Mouse (Mus musculus) MEL (cell line): ENCODE measurements around the gene Bbof1. TPM values are rescaled to one million over a fixed set of nuclear protein-coding genes. Genes with fewer than 3 reads are reported as not detected.

Experiments used
- DNase-seq: peaks from one replicate; pipeline ENCODE4 v3.0.0; 2011; ENCODE audit warnings: low read depth, low spot score
- H3K27ac ChIP-seq: 2 replicates; pipeline ENCODE4 v1.5.1; 2012; ENCODE audit warnings: low read depth, mild to moderate bottlenecking, control low read depth, low read length, moderate library complexity; ENCODE audit not compliant: control insufficient read depth
- H3K27me3 ChIP-seq, 2 experiments: fragments of 150-350 bp in 1 of 2; sonication (generic) in 1 of 2; 2 replicates each; pipeline ENCODE4 v1.6.1; 2012; ENCODE audit warnings: low read length in 2 of 2, mild to moderate bottlenecking in 2 of 2, improper control_type of control experiment in 1 of 2, moderate library complexity in 1 of 2; ENCODE audit not compliant: insufficient read depth in 2 of 2, control insufficient read depth in 1 of 2
- H3K36me3 ChIP-seq, 2 experiments: 2 replicates each; pipeline ENCODE4 v1.6.1; 2012 to 2014; ENCODE audit warnings: low read length in 2 of 2, improper control_type of control experiment in 1 of 2, inconsistent platforms in 1 of 2, mild to moderate bottlenecking in 1 of 2; ENCODE audit not compliant: insufficient read depth in 2 of 2, control insufficient read depth in 1 of 2
- H3K4me1 ChIP-seq, 2 experiments: fragments of 150-350 bp in 1 of 2; sonication (generic) in 1 of 2; 2 replicates each; pipeline ENCODE4 v1.6.1; 2012; ENCODE audit warnings: low read length in 2 of 2, improper control_type of control experiment in 1 of 2, mild to moderate bottlenecking in 1 of 2; ENCODE audit not compliant: insufficient read depth in 2 of 2, control insufficient read depth in 1 of 2
- H3K4me3 ChIP-seq, 2 experiments: fragments of 150-350 bp in 1 of 2; sonication (generic) in 1 of 2; 2 replicates each; pipeline ENCODE4 v1.5.1; 2012; ENCODE audit warnings: low read depth in 2 of 2, low read length in 2 of 2, mild to moderate bottlenecking in 2 of 2, moderate library complexity in 2 of 2, control low read depth in 1 of 2, improper control_type of control experiment in 1 of 2; ENCODE audit not compliant: control insufficient read depth in 1 of 2, insufficient read depth in 1 of 2
- H3K79me2 ChIP-seq: 2 replicates; pipeline ENCODE4 v1.6.1; 2012; ENCODE audit warnings: mild to moderate bottlenecking, low read length, moderate library complexity; ENCODE audit not compliant: control insufficient read depth, poor library complexity, insufficient read depth
- H3K9ac ChIP-seq: 2 replicates; pipeline ENCODE4 v1.6.1; 2012; ENCODE audit warnings: low read depth, mild to moderate bottlenecking, control low read depth, low read length, moderate library complexity; ENCODE audit not compliant: control insufficient read depth, poor library complexity, severe bottlenecking
- H3K9me3 ChIP-seq: fragments of 150-350 bp; sonication (generic); replicated peaks from 2 replicates; pipeline ENCODE4 v1.6.1; 2012; ENCODE audit warnings: mild to moderate bottlenecking, low read length, improper control_type of control experiment, moderate library complexity; ENCODE audit not compliant: insufficient read depth
- BHLHE40 ChIP-seq: IDR thresholded peaks from 2 replicates; pipeline ENCODE4 v1.6.1; 2012; ENCODE audit warnings: low read depth, mild to moderate bottlenecking, inconsistent platforms, low read length, improper control_type of control experiment, borderline replicate concordance
- CTCF ChIP-seq, 3 experiments: IDR thresholded peaks in 2 of 3; conservative IDR thresholded peaks in 1 of 3; 2 replicates each; pipeline ENCODE4 v1.5.1; 2011 to 2012; ENCODE audit warnings: low read length in 3 of 3, low read depth in 2 of 3, mild to moderate bottlenecking in 2 of 3, improper control_type of control experiment in 1 of 3, inconsistent platforms in 1 of 3, mixed read lengths in 1 of 3, moderate library complexity in 1 of 3; ENCODE audit not compliant: control insufficient read depth in 1 of 3, insufficient read depth in 1 of 3, poor library complexity in 1 of 3, severe bottlenecking in 1 of 3
- E2F4 ChIP-seq: IDR thresholded peaks from 2 replicates; pipeline ENCODE4 v1.6.1; 2011; ENCODE audit warnings: low read depth, low read length, improper control_type of control experiment, borderline replicate concordance
- ELF1 ChIP-seq: IDR thresholded peaks from 2 replicates; pipeline ENCODE4 v1.6.1; 2014; ENCODE audit warnings: low read depth, mild to moderate bottlenecking, inconsistent platforms, low read length, improper control_type of control experiment, moderate library complexity
- EP300 ChIP-seq, 2 experiments: IDR thresholded peaks; 2 replicates each; pipeline ENCODE4 v1.6.1; 2011; ENCODE audit warnings: improper control_type of control experiment in 2 of 2, low read length in 2 of 2, low read depth in 1 of 2, mild to moderate bottlenecking in 1 of 2
- ETS1 ChIP-seq: IDR thresholded peaks from 2 replicates; pipeline ENCODE4 v1.6.1; 2012; ENCODE audit warnings: low read depth, mild to moderate bottlenecking, inconsistent platforms, low read length, improper control_type of control experiment, moderate library complexity
- HCFC1 ChIP-seq: IDR thresholded peaks from 2 replicates; pipeline ENCODE4 v1.6.1; 2012; ENCODE audit warnings: low read depth, mild to moderate bottlenecking, inconsistent platforms, low read length, improper control_type of control experiment, moderate library complexity
- JUND ChIP-seq: IDR thresholded peaks from 2 replicates; pipeline ENCODE4 v1.6.1; 2011; ENCODE audit warnings: low read depth, mild to moderate bottlenecking, improper control_type of control experiment, low read length
- KAT2A ChIP-seq: conservative IDR thresholded peaks from 2 replicates; pipeline ENCODE4 v1.6.1; 2012; ENCODE audit warnings: low read depth, low read length, improper control_type of control experiment, inconsistent platforms
- MAFK ChIP-seq: IDR thresholded peaks from 2 replicates; pipeline ENCODE4 v1.6.1; 2011; ENCODE audit warnings: low read depth, mild to moderate bottlenecking, low read length, improper control_type of control experiment, borderline replicate concordance
- MAZ ChIP-seq: IDR thresholded peaks from 2 replicates; pipeline ENCODE4 v1.6.1; 2012; ENCODE audit warnings: low read depth, mild to moderate bottlenecking, inconsistent platforms, low read length, improper control_type of control experiment
- MEF2A ChIP-seq: IDR thresholded peaks from 2 replicates; pipeline ENCODE4 v1.6.1; 2014; ENCODE audit warnings: low read depth, mild to moderate bottlenecking, inconsistent platforms, low read length, improper control_type of control experiment; ENCODE audit not compliant: poor library complexity, insufficient replicate concordance, severe bottlenecking; ENCODE audit errors: extremely low read depth
- MXI1 ChIP-seq: IDR thresholded peaks from 2 replicates; pipeline ENCODE4 v1.6.1; 2011; ENCODE audit warnings: mild to moderate bottlenecking, low read depth, low read length, improper control_type of control experiment
- MYB ChIP-seq: IDR thresholded peaks from 2 replicates; pipeline ENCODE4 v1.6.1; 2011; ENCODE audit warnings: mild to moderate bottlenecking, low read depth, low read length, improper control_type of control experiment
- MYC ChIP-seq: IDR thresholded peaks from 2 replicates; pipeline ENCODE4 v1.6.1; 2011; ENCODE audit warnings: low read depth, mild to moderate bottlenecking, low read length, improper control_type of control experiment, moderate library complexity
- NELFE ChIP-seq: IDR thresholded peaks from 2 replicates; pipeline ENCODE4 v1.6.1; 2011; ENCODE audit warnings: low read depth, low read length, improper control_type of control experiment
- NRF1 ChIP-seq: IDR thresholded peaks from 2 replicates; pipeline ENCODE4 v1.6.1; 2014; ENCODE audit warnings: low read depth, mild to moderate bottlenecking, inconsistent platforms, low read length, improper control_type of control experiment, moderate library complexity; ENCODE audit not compliant: poor library complexity, insufficient read depth, severe bottlenecking
- POLR2AphosphoS2 ChIP-seq: IDR thresholded peaks from 2 replicates; pipeline ENCODE4 v1.6.1; 2011; ENCODE audit warnings: low read length, improper control_type of control experiment
- RAD21 ChIP-seq: IDR thresholded peaks from 2 replicates; pipeline ENCODE4 v1.6.1; 2011; ENCODE audit warnings: mild to moderate bottlenecking, low read depth, low read length, improper control_type of control experiment
- SIN3A ChIP-seq: IDR thresholded peaks from 2 replicates; pipeline ENCODE4 v1.6.1; 2012; ENCODE audit warnings: low read length, improper control_type of control experiment, inconsistent platforms
- TAL1 ChIP-seq: IDR thresholded peaks from 2 replicates; pipeline ENCODE4 v1.6.1; 2012; ENCODE audit warnings: mild to moderate bottlenecking, inconsistent platforms, low read length, moderate library complexity, mixed read lengths
- TBP ChIP-seq: IDR thresholded peaks from 2 replicates; pipeline ENCODE4 v1.8.0; 2011; ENCODE audit warnings: low read depth, low read length, improper control_type of control experiment
- TCF12 ChIP-seq: IDR thresholded peaks from 2 replicates; pipeline ENCODE4 v1.6.1; 2014; ENCODE audit warnings: low read depth, mild to moderate bottlenecking, inconsistent platforms, low read length, improper control_type of control experiment, moderate library complexity
- ZKSCAN1 ChIP-seq: IDR thresholded peaks from 2 replicates; pipeline ENCODE4 v1.6.1; 2012; ENCODE audit warnings: low read depth, mild to moderate bottlenecking, inconsistent platforms, low read length, improper control_type of control experiment, moderate library complexity
- ZNF384 ChIP-seq: IDR thresholded peaks from 2 replicates; pipeline ENCODE4 v1.6.1; 2012; ENCODE audit warnings: low read depth, mild to moderate bottlenecking, inconsistent platforms, low read length, improper control_type of control experiment
- polyA plus RNA-seq, 2 experiments: library from polyadenylated mRNA; stranded (reverse) in 1 of 2; unstranded in 1 of 2; fragments of >175 nt in 1 of 2; fragments of >200 nt in 1 of 2; gene quantifications; 2 replicates each; pipeline versions ENCODE4 v1.2.1 to v1.2.4; 2012; ENCODE audit warnings: low replicate concordance in 2 of 2, low read depth in 1 of 2; ENCODE audit not compliant: insufficient read length in 2 of 2, insufficient read depth in 1 of 2, missing spikeins in 1 of 2
- total RNA-seq: library from RNA; depleted of rRNA; stranded (reverse); fragments of 300-350 nt; gene quantifications from 2 replicates; pipeline ENCODE4 v1.2.3, GENCODE M21; 2012

The Bbof1 gene
- total and polyA plus RNA-seq, 3 experiments: 0.81 to 1.3 TPM; not detected in 1

DNA sequence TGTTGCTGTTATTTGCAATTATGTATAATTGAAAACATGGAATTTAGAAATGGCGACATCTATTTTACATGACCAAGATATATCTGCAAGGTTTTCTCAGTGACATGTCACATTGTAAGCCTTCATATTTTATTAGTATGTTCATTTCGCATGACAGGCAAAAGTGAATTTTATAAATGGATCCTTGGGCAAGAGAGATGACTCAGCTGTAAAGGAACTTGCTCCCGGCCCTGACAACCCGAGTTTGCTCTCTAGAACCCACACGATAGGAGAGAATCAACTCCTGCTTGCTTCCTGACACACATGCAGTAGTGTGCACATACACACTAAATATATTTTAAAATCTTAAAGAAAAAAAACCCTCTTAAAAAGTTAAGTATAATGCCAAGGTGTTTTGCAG lies 52.5 kb downstream of the Bbof1 start:
- H3K9ac ChIP-seq: no peak overlapping the region
- no peaks in the 10 kb centered on the region for H3K9me3 ChIP-seq
- no peaks in the 10 kb centered on the region for H3K27me3 ChIP-seq
- DNase-seq: no peak
- no peaks in the 10 kb centered on the region for H3K79me2 ChIP-seq
- H3K36me3 ChIP-seq: peaks cover 0 to 32% of the 10 kb centered on the region in 2 experiments; a peak in 2 of 4 replicates
- H3K27ac ChIP-seq: no peak overlapping the region
- no peak overlapping the region for H3K4me3 ChIP-seq
- TF ChIP-seq ZNF384 (no peak), TCF12 (no peak), TAL1 (no peak), TBP (no peak), HCFC1 (no peak), E2F4 (no peak), NELFE (no peak), MAZ (no peak), SIN3A (no peak), BHLHE40 (no peak), NRF1 (no peak), RAD21 (no peak), KAT2A (no peak), ZKSCAN1 (no peak), ETS1 (no peak), POLR2AphosphoS2 (no peak), MAFK (no peak), CTCF (IDR thresholded peaks at IDR 0.05 in 2 of 3, conservative IDR thresholded peaks at IDR 0.05 in 1 of 3; ENCODE audit: control insufficient read depth in 1 of 3, insufficient read depth in 1 of 3, low read depth in 2 of 3, low read length in 3 of 3, poor library complexity in 1 of 3, severe bottlenecking in 1 of 3) (no peak), EP300 (IDR thresholded peaks at IDR 0.05; ENCODE audit: low read depth in 1 of 2, low read length in 2 of 2) (no peak), MXI1 (no peak)
- no peaks in the 10 kb centered on the region for H3K4me1 ChIP-seq

DNA sequence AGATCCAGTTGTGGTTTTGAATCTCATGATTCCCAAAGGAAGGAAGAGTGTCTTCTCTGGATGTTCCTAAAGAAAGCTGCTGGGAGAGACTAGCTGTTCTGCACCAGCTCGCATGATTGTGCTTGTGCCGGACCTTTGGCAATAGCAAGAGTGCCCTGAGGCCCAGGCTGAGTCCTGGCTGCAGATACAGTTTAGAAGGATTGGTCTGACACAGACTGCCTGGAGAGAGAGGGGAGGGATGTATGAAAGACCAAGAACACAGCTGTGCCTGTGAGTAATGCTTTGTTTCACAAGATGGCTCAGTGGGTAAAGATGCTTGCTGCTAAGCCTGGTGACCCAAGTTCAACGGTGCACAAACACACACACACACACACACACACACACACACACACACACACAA lies 54.0 kb downstream of the Bbof1 start:
- Histone ChIP-seq H3K27ac (no peak overlapping the region), H3K27me3 (no peaks in the 10 kb centered on the region), H3K4me3 (no peak overlapping the region), H3K4me1 (no peaks in the 10 kb centered on the region), H3K36me3 (peaks cover 0 to 28% of the 10 kb centered on the region in 2 experiments; a peak in 2 of 4 replicates), H3K9me3 (no peaks in the 10 kb centered on the region), H3K9ac (no peak overlapping the region), H3K79me2 (no peaks in the 10 kb centered on the region)
- TF ChIP-seq NELFE (no peak), TAL1 (no peak), MXI1 (no peak), MYC (no peak), ELF1 (no peak), SIN3A (no peak), KAT2A (no peak), JUND (no peak), BHLHE40 (no peak), MYB (no peak), MAZ (no peak), CTCF (IDR thresholded peaks at IDR 0.05 in 2 of 3, conservative IDR thresholded peaks at IDR 0.05 in 1 of 3; ENCODE audit: control insufficient read depth in 1 of 3, insufficient read depth in 1 of 3, low read depth in 2 of 3, low read length in 3 of 3, poor library complexity in 1 of 3, severe bottlenecking in 1 of 3) (no peak), MAFK (no peak), MEF2A (no peak)
- no peak for DNase-seq
